Mouse (Mus musculus) left cerebral cortex, postnatal 25 days (tissue): ENCODE measurements around the gene Shc2. TPM values are rescaled to one million over a fixed set of nuclear protein-coding genes. Genes with fewer than 3 reads are reported as not detected.

Experiments
- DNase-seq, 2 experiments: peaks; one replicate each; pipeline ENCODE4 v3.0.0; 2022; ENCODE audit warnings: low spot score in 2 of 2, mixed read lengths in 1 of 2
- intact Hi-C: fragments of 180-260 bp; cut with DNase I; formaldehyde crosslinking; loops from one replicate; pipeline ENCODE4 v1.15.1; 2025
- total RNA-seq, 2 experiments: library from RNA; stranded (reverse); gene quantifications; 2 replicates each; pipeline ENCODE4 v1.2.3; 2021

Shc2 gene
- 10 to 100 TPM; 42.2 to 44.4 TPM for total RNA-seq

- DNase-seq, result peak; percentile 83 to 91
- intact Hi-C loops, result no loop called here
Measured at GRCm38 (mm10) chr10:79637128-79638110, at the start of gene Shc2. Shc2 (minus strand) TSS chr10:79637918.

- no peak for DNase-seq
- intact Hi-C loops, result loop anchor here (10.0 kb wide), 1 partner anchor 1867 kb away; the partner anchor contains the start of gene Aes
Measured at GRCm38 (mm10) chr10:79687513-79687912, 49.8 kb upstream of the Shc2 start.

- DNase-seq, result no peak
- intact Hi-C loops, result loop anchor here (10.0 kb wide), 1 partner anchor 1868 kb away; the partner anchor contains the start of gene Aes
Measured at GRCm38 (mm10) chr10:79686691-79687090, 49.0 kb upstream of the Shc2 start.

- intact Hi-C loops, result loop anchor here (10.0 kb wide), 1 partner anchor 1869 kb away; the partner anchor contains the start of gene Aes
- DNase-seq, result no peak
Measured at GRCm38 (mm10) chr10:79686219-79686618, 48.5 kb upstream of the Shc2 start.

- intact Hi-C loops, result loop anchor here (10.0 kb wide), 1 partner anchor 1870 kb away; the partner anchor contains the start of gene Aes
- no peak for DNase-seq
Measured at GRCm38 (mm10) chr10:79684770-79685600, 47.3 kb upstream of the Shc2 start.

- no peak for DNase-seq
- intact Hi-C loops, result loop anchor here (10.0 kb wide), 1 partner anchor 1871 kb away; the partner anchor contains the start of gene Aes
Measured at GRCm38 (mm10) chr10:79683726-79684640, 46.3 kb upstream of the Shc2 start.

- intact Hi-C loops, result loop anchor here (10.0 kb wide), 1 partner anchor 1872 kb away; the partner anchor contains the start of gene Aes
- DNase-seq, result peak; percentile 54 to 57
Measured at GRCm38 (mm10) chr10:79682916-79683582, 45.3 kb upstream of the Shc2 start.

- intact Hi-C loops, result loop anchor here (10.0 kb wide), 1 partner anchor 1872 kb away; the partner anchor contains the start of gene Aes
- DNase-seq, result no peak
Measured at GRCm38 (mm10) chr10:79682551-79682915, 44.8 kb upstream of the Shc2 start.

- intact Hi-C loops, result loop anchor here (1.0 to 10.0 kb wide), 2 partner anchors 12 to 1873 kb away; partner anchors contain the start of genes Aes and Tpgs1
- peak; percentile 100 for DNase-seq
Measured at GRCm38 (mm10) chr10:79681591-79682245, 44.0 kb upstream of the Shc2 start, which contains the start of gene Cdc34. Cdc34 (plus strand) TSS chr10:79682195.

GRCm38 (mm10) chr10:79680606-79681495 lies 43.1 kb upstream of the Shc2 start:
- no peak for DNase-seq
- intact Hi-C loops, result loop anchor here (1.0 to 10.0 kb wide), 2 partner anchors 12 to 1874 kb away; partner anchors contain the start of genes Aes and Tpgs1

GRCm38 (mm10) chr10:79675346-79676035 lies 37.8 kb upstream of the Shc2 start:
- intact Hi-C loops, result no loop called here
- no peak for DNase-seq

GRCm38 (mm10) chr10:79673054-79673453 lies 35.3 kb upstream of the Shc2 start:
- DNase-seq, result no peak
- intact Hi-C loops, result no loop called here

GRCm38 (mm10) chr10:79672088-79672455 lies 34.4 kb upstream of the Shc2 start:
- intact Hi-C loops, result no loop called here
- DNase-seq, result no peak

- no peak for DNase-seq
- intact Hi-C loops, result no loop called here
Measured at GRCm38 (mm10) chr10:79671396-79672087, 33.8 kb upstream of the Shc2 start.

- no peak for DNase-seq
Measured at GRCm38 (mm10) chr10:79670071-79670888, 32.6 kb upstream of the Shc2 start.

More at GRCm38 (mm10) chr10:79670071-79670888, 32.6 kb upstream of the Shc2 start:
- intact Hi-C loops, result no loop called here
